ENCODE assay signal across 19 mouse cellular contexts in the genomic region with DNA sequence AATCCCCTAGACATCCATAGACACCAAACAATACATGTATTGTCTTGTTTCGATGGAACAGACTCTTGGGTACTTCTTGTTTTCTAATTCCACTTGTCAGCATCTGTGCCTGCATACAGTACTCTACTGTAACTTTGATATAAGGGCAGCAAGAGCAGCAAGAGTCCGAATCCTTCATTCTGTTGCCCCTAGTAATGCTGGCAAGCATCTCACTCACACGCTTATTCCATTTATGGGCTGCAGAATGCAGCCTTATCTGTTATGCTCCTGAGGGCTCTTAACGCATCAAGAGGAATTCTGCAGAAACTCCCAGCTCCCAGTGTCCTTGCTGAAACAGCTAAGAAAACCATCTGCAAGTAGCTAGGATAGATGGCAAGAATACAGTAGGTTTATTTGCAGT.
"Had no signal": no experiment of that assay in that cellular context is flagged by ENCODE, and none has a peak within 500 bp of the region (broad histone marks: within the 10 kb centered on the region; RNA-seq: fewer than 3 reads in every experiment).

No protein-coding gene starts in this region.

- H3K36me3 ChIP-seq: lung, embryonic 15.5 days; midbrain, embryonic 10.5 days; midbrain, embryonic 12.5 days; neural tube, embryonic 12.5 days had no signal

- ATAC-seq: lung, postnatal 0 days; midbrain, embryonic 16.5 days had no signal

- H3K9ac ChIP-seq: lung, embryonic 15.5 days; midbrain, embryonic 12.5 days; neural tube, embryonic 12.5 days had no signal

- DNase-seq: lung, adult 18-20 months; lung, postnatal 14 days; lung, postnatal 4 days; midbrain, embryonic 14.5 days; retina, postnatal 1 day; right cerebral cortex, adult 18-20 months; right cerebral cortex, postnatal 25 days; right cerebral cortex, postnatal 4 days; spleen, adult 18-20 months; thymus, adult 18-20 months; thymus, postnatal 14 days; thymus, postnatal 36 days had no signal

- H3K27ac ChIP-seq: lung, embryonic 15.5 days; midbrain, embryonic 10.5 days; midbrain, embryonic 12.5 days; neural tube, embryonic 12.5 days had no signal

- H3K4me1 ChIP-seq: lung, embryonic 15.5 days; midbrain, embryonic 10.5 days; midbrain, embryonic 12.5 days; neural tube, embryonic 12.5 days had no signal

- H3K4me3 ChIP-seq: lung, embryonic 15.5 days; midbrain, embryonic 10.5 days; midbrain, embryonic 12.5 days; myocyte; neural tube, embryonic 12.5 days had no signal

- H3K9me3 ChIP-seq: lung, embryonic 15.5 days; midbrain, embryonic 10.5 days; midbrain, embryonic 12.5 days; neural tube, embryonic 12.5 days had no signal

- H3K4me2 ChIP-seq: lung, embryonic 15.5 days; midbrain, embryonic 12.5 days; neural tube, embryonic 12.5 days had no signal

- H3K27me3 ChIP-seq: lung, embryonic 15.5 days; midbrain, embryonic 12.5 days; neural tube, embryonic 12.5 days had no signal
